Mouse (Mus musculus): Measurements from ENCODE around the gene Majin. TPM values are rescaled to one million over a fixed set of nuclear protein-coding genes. Genes with fewer than 3 reads are reported as not detected.
A peak's percentile ranks its signal among the peaks of the same experiment; 100 is the strongest.

Majin gene
- polyA plus RNA-seq, 1 experiment from 2014 or later, result not detected

DNA sequence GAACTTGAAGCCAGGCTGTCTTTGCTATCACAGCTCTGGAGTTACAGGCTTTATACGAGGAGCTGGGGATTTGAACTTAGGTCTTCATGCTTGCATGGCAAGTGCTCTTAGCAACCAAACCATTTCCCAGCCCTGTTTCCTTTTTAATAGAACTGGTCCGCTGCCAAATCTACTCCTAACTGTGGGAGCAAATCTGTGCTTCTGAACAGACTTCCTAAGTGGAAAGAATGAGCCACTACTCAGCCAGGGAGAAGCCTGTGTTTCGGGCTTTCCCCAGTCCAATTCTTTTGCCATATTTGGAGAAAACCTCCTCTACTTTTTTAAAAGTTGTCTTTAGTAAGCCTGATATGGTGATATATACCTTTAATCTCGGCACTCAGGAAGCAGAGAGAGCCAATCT is 88.5 kb downstream of the Majin start:
- H3K9me3 ChIP-seq (ENCODE audit: control insufficient read depth, low read length), result no peaks in the 10 kb centered on the region
- H3K4me2 ChIP-seq (ENCODE audit: low read depth, low read length), result no peak overlapping the region
- H3K4me1 ChIP-seq (ENCODE audit: control insufficient read depth, insufficient read depth, low read length), result peaks cover 16% of the 10 kb centered on the region
- H3K4me3 ChIP-seq (ENCODE audit: low read length), result no peak overlapping the region
- no peaks in the 10 kb centered on the region for H3K36me3 ChIP-seq (ENCODE audit: control insufficient read depth, insufficient read depth, low read length)
- H3K9ac ChIP-seq (ENCODE audit: low read depth, low read length), result no peak overlapping the region
- ATAC-seq, result no peak
- 71% methylated on average over 4 of the region's 4 CpGs for WGBS
- H3K27me3 ChIP-seq (replicated peaks; ENCODE audit: control insufficient read depth, insufficient read depth, low read length), result no peaks in the 10 kb centered on the region
- peak overlapping the region; percentile 88 for H3K27ac ChIP-seq (ENCODE audit: low read length)

DNA sequence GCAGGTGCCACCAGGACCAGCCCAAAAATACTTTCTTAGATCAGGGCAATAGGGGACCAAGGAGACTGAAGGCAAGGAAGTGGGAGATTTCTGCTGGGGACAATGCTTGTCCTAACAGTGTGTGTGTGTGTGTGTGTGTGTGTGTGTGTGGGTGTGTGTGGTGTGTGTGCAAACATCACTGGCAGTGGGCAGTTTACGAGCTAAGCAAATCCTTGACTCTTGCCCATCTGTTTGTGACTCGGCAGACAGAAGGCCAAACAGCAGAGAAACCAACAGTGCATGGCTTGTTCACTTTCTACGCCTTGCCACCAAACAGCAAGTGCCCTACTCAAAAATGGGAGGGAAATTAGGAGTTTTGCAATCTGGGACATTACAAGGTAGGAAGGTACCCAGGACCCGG is 89.4 kb downstream of the Majin start:
- no peak overlapping the region for H3K27ac ChIP-seq (ENCODE audit: low read length)

More for the DNA sequence above, 89.4 kb downstream of the Majin start:
- no peak for ATAC-seq
- Histone ChIP-seq H3K36me3 (ENCODE audit: control insufficient read depth, insufficient read depth, low read length) (no peaks in the 10 kb centered on the region), H3K4me2 (ENCODE audit: low read depth, low read length) (no peak overlapping the region), H3K4me3 (ENCODE audit: low read length) (no peak overlapping the region), H3K4me1 (ENCODE audit: control insufficient read depth, insufficient read depth, low read length) (peaks cover 21% of the 10 kb centered on the region), H3K9ac (ENCODE audit: low read depth, low read length) (peak overlapping the region; percentile 10; the same call in 1 of the 2 replicates), H3K9me3 (ENCODE audit: control insufficient read depth, low read length) (no peaks in the 10 kb centered on the region), H3K27me3 (replicated peaks; ENCODE audit: control insufficient read depth, insufficient read depth, low read length) (no peaks in the 10 kb centered on the region)
- WGBS, result 70% methylated on average over 4 of the region's 4 CpGs

MicroRNAs encoded within 50 kb of the gene (microRNA counts, 519-probe panel; counts per million panel counts)
- 3,980 counts per million, percentile 96 among the panel's probes with 10 or more counts for microRNA mmu-miR-192

Small RNAs within 50 kb of the gene (microRNA-seq; reads per million reads assigned to microRNA genes)
- gene Mir192 (9,702 reads per million, percentile 94 among the genes with 10 or more reads in this experiment), gene Mir194-2 (5,856 reads per million, percentile 90 among the genes with 10 or more reads in this experiment)

Other genes starting within 250 kb of the Majin start
- gene Pola2, start 220.2 kb upstream of the Majin start, polyA plus RNA-seq (2015; fragmentation: Nextera tagmentation; extraction: Ambion mirVana), result 58.4 and 61.7 TPM in 2 replicates
- not detected in 2 replicates for gene Slc22a20, start 198.2 kb upstream of the Majin start, polyA plus RNA-seq (2015; fragmentation: Nextera tagmentation; extraction: Ambion mirVana)
- gene Capn1, start 168.5 kb upstream of the Majin start, polyA plus RNA-seq (2015; fragmentation: Nextera tagmentation; extraction: Ambion mirVana), result 11.8 and 12.4 TPM in 2 replicates
- gene Syvn1, start 137.8 kb upstream of the Majin start, polyA plus RNA-seq (2015; fragmentation: Nextera tagmentation; extraction: Ambion mirVana), result 29.1 and 36.4 TPM in 2 replicates
- 71.4 and 79.5 TPM in 2 replicates for gene Mrpl49, start 126.6 kb upstream of the Majin start, polyA plus RNA-seq (2015; fragmentation: Nextera tagmentation; extraction: Ambion mirVana)
- gene Fau, start 126.5 kb upstream of the Majin start, polyA plus RNA-seq (2015; fragmentation: Nextera tagmentation; extraction: Ambion mirVana), result 868 and 882 TPM in 2 replicates
- gene Znhit2, start 123.2 kb upstream of the Majin start, polyA plus RNA-seq (2015; fragmentation: Nextera tagmentation; extraction: Ambion mirVana), result 27.6 and 29.9 TPM in 2 replicates
- gene Tm7sf2, start 116.0 kb upstream of the Majin start, polyA plus RNA-seq (2015; fragmentation: Nextera tagmentation; extraction: Ambion mirVana), result 37.3 and 39.0 TPM in 2 replicates
- 66.7 and 68.2 TPM in 2 replicates for gene Vps51, start 107.2 kb upstream of the Majin start, polyA plus RNA-seq (2015; fragmentation: Nextera tagmentation; extraction: Ambion mirVana)
- gene Tmem262, start 104.4 kb upstream of the Majin start, polyA plus RNA-seq (2015; fragmentation: Nextera tagmentation; extraction: Ambion mirVana), result not detected in 2 replicates
- gene Gm28374, start 102.1 kb upstream of the Majin start, polyA plus RNA-seq (2015; fragmentation: Nextera tagmentation; extraction: Ambion mirVana), result 1.2 and 1.7 TPM in 2 replicates
- gene Zfpl1, start 99.4 kb upstream of the Majin start, polyA plus RNA-seq (2015; fragmentation: Nextera tagmentation; extraction: Ambion mirVana), result 66.1 and 68.0 TPM in 2 replicates
- gene Cdca5, start 99.4 kb upstream of the Majin start, polyA plus RNA-seq (2015; fragmentation: Nextera tagmentation; extraction: Ambion mirVana), result 27.7 and 31.4 TPM in 2 replicates
- gene AC131692.1, start 90.0 kb upstream of the Majin start, polyA plus RNA-seq (2015; fragmentation: Nextera tagmentation; extraction: Ambion mirVana), result 0.28 and 0.29 TPM in 2 replicates
- gene Naaladl1, start 78.6 kb upstream of the Majin start, polyA plus RNA-seq (2015; fragmentation: Nextera tagmentation; extraction: Ambion mirVana), result 71.9 and 102 TPM in 2 replicates
- 33.4 and 35.7 TPM in 2 replicates for gene Sac3d1, start 65.7 kb upstream of the Majin start, polyA plus RNA-seq (2015; fragmentation: Nextera tagmentation; extraction: Ambion mirVana)
- gene Snx15, start 56.1 kb upstream of the Majin start, polyA plus RNA-seq (2015; fragmentation: Nextera tagmentation; extraction: Ambion mirVana), result 36.8 and 37.0 TPM in 2 replicates
- 1.1 and 1.8 TPM in 2 replicates for gene Batf2, start 43.4 kb upstream of the Majin start, polyA plus RNA-seq (2015; fragmentation: Nextera tagmentation; extraction: Ambion mirVana)
- gene Arl2, start 42.8 kb upstream of the Majin start, polyA plus RNA-seq (2015; fragmentation: Nextera tagmentation; extraction: Ambion mirVana), result 102 and 103 TPM in 2 replicates
- gene Gpha2, start 42.0 kb downstream of the Majin start, polyA plus RNA-seq (2015; fragmentation: Nextera tagmentation; extraction: Ambion mirVana), result 0.23 and 0.65 TPM in 2 replicates
- 21.0 and 23.5 TPM in 2 replicates for gene Ppp2r5b, start 51.5 kb downstream of the Majin start, polyA plus RNA-seq (2015; fragmentation: Nextera tagmentation; extraction: Ambion mirVana)
- gene Atg2a, start 57.3 kb downstream of the Majin start, polyA plus RNA-seq (2015; fragmentation: Nextera tagmentation; extraction: Ambion mirVana), result 7.4 and 8.4 TPM in 2 replicates
- gene Ehd1, start 92.3 kb downstream of the Majin start, polyA plus RNA-seq (2015; fragmentation: Nextera tagmentation; extraction: Ambion mirVana), result 135 and 158 TPM in 2 replicates
- gene Cdc42bpg, start 122.1 kb downstream of the Majin start, polyA plus RNA-seq (2015; fragmentation: Nextera tagmentation; extraction: Ambion mirVana), result 1.2 and 1.5 TPM in 2 replicates
- 61.3 and 61.4 TPM in 2 replicates for gene Men1, start 150.6 kb downstream of the Majin start, polyA plus RNA-seq (2015; fragmentation: Nextera tagmentation; extraction: Ambion mirVana)
- gene Map4k2, start 156.7 kb downstream of the Majin start, polyA plus RNA-seq (2015; fragmentation: Nextera tagmentation; extraction: Ambion mirVana), result 7.9 and 10.0 TPM in 2 replicates
- 94.7 and 103 TPM in 2 replicates for gene Sf1, start 179.3 kb downstream of the Majin start, polyA plus RNA-seq (2015; fragmentation: Nextera tagmentation; extraction: Ambion mirVana)
- 6.0 and 6.8 TPM in 2 replicates for gene Pygm, start 200.0 kb downstream of the Majin start, polyA plus RNA-seq (2015; fragmentation: Nextera tagmentation; extraction: Ambion mirVana)
- gene Rasgrp2, start 215.0 kb downstream of the Majin start, polyA plus RNA-seq (2015; fragmentation: Nextera tagmentation; extraction: Ambion mirVana), result 41.8 and 47.0 TPM in 2 replicates
- 0.73 and 0.97 TPM in 2 replicates for gene Nrxn2, start 234.3 kb downstream of the Majin start, polyA plus RNA-seq (2015; fragmentation: Nextera tagmentation; extraction: Ambion mirVana)